Mouse (Mus musculus) midbrain, embryonic 13.5 days (tissue): ENCODE results near the gene Sdr42e1. TPM values are rescaled to one million over a fixed set of nuclear protein-coding genes. Genes with fewer than 3 reads are reported as not detected.
A peak's percentile ranks its signal among the peaks of the same experiment; 100 is the strongest.

Experiments
- ATAC-seq: fragments of 200-750 bp; cut with Nextera tagmentation; 2 replicates; pipeline ENCODE4 v1.8.0; 2017; ENCODE audit warnings: mild to moderate bottlenecking, moderate TSS enrichment, moderate library complexity
- H3K27ac ChIP-seq: fragments of 300-500 bp; sonication (generic); 2 replicates; pipeline ENCODE4 v1.5.1; 2015; ENCODE audit warnings: inconsistent platforms, mild to moderate bottlenecking, moderate library complexity
- H3K27me3 ChIP-seq: fragments of 300-500 bp; sonication (generic); 2 replicates; pipeline ENCODE4 v1.6.1; 2015; ENCODE audit warnings: mild to moderate bottlenecking, inconsistent platforms
- H3K36me3 ChIP-seq: fragments of 300-500 bp; sonication (generic); 2 replicates; pipeline ENCODE4 v1.6.1; 2015; ENCODE audit warnings: mild to moderate bottlenecking, inconsistent platforms
- H3K4me1 ChIP-seq: fragments of 300-500 bp; sonication (generic); replicated peaks from 2 replicates; pipeline ENCODE4 v1.6.1; 2015; ENCODE audit warnings: inconsistent platforms
- H3K4me2 ChIP-seq: fragments of 300-500 bp; sonication (generic); replicated peaks from 2 replicates; pipeline ENCODE4 v1.6.1; 2015; ENCODE audit warnings: moderate library complexity, mild to moderate bottlenecking, inconsistent platforms
- H3K4me3 ChIP-seq: fragments of 300-500 bp; sonication (generic); replicated peaks from 2 replicates; pipeline ENCODE4 v1.5.1; 2015; ENCODE audit warnings: mild to moderate bottlenecking, inconsistent platforms
- H3K9ac ChIP-seq: fragments of 300-500 bp; sonication (generic); replicated peaks from 2 replicates; pipeline ENCODE4 v1.6.1; 2015; ENCODE audit warnings: mild to moderate bottlenecking, inconsistent platforms
- H3K9me3 ChIP-seq: fragments of 300-500 bp; sonication (generic); 2 replicates; pipeline ENCODE4 v1.6.1; 2016; ENCODE audit warnings: mild to moderate bottlenecking, inconsistent platforms
- WGBS: fragments of 180-500 bp; shearing (Covaris S2); methylation state at CpG from one replicate; pipeline ENCODE4 v1.1.7; 2015; 5-methylcytosine and 5-hydroxymethylcytosine counted together
- polyA plus RNA-seq: library from polyadenylated mRNA; unstranded; fragments of >200 nt; fragmentation: Nextera tagmentation; extraction: Ambion mirVana; gene quantifications from 2 replicates; pipeline ENCODE4 v1.2.1, GENCODE M21; 2015

The Sdr42e1 gene
- polyA plus RNA-seq, 1 experiment from 2014 or later: 0.78 TPM

- 76% methylated on average over 7 of the region's 7 CpGs for WGBS
- Histone ChIP-seq H3K4me1 (peaks cover 14% of the 10 kb centered on the region), H3K4me3 (no peak overlapping the region), H3K27ac (no peak overlapping the region), H3K9me3 (no peaks in the 10 kb centered on the region), H3K4me2 (no peak overlapping the region), H3K9ac (no peak overlapping the region), H3K27me3 (no peaks in the 10 kb centered on the region), H3K36me3 (no peaks in the 10 kb centered on the region)
- no peak for ATAC-seq
Measured at GRCm38 (mm10) chr8:117658990-117659389, 14.5 kb downstream of the Sdr42e1 start.

GRCm38 (mm10) chr8:117652318-117652717 is 21.2 kb downstream of the Sdr42e1 start:
- 0 out of 2 replicates have a peak, but pooled peaks have one; percentile 24 for ATAC-seq
- H3K4me2 ChIP-seq: no peak overlapping the region
- H3K9me3 ChIP-seq: no peaks in the 10 kb centered on the region
- no peak overlapping the region for H3K9ac ChIP-seq
- no peaks in the 10 kb centered on the region for H3K4me1 ChIP-seq
- 96% methylated on average over 1 of the region's 1 CpGs for WGBS
- H3K27me3 ChIP-seq: no peaks in the 10 kb centered on the region
- no peaks in the 10 kb centered on the region for H3K36me3 ChIP-seq
- H3K4me3 ChIP-seq: no peak overlapping the region
- no peak overlapping the region for H3K27ac ChIP-seq

- Histone ChIP-seq H3K4me3 (no peak overlapping the region), H3K4me1 (no peaks in the 10 kb centered on the region), H3K27me3 (no peaks in the 10 kb centered on the region), H3K9ac (no peak overlapping the region), H3K4me2 (no peak overlapping the region), H3K36me3 (no peaks in the 10 kb centered on the region), H3K9me3 (no peaks in the 10 kb centered on the region), H3K27ac (no peak overlapping the region)
- WGBS: 77% methylated on average over 5 of the region's 5 CpGs
- ATAC-seq: no peak
Measured at GRCm38 (mm10) chr8:117646440-117646839, 27.0 kb downstream of the Sdr42e1 start.

- Histone ChIP-seq H3K27me3 (no peaks in the 10 kb centered on the region), H3K4me2 (no peak overlapping the region), H3K27ac (no peak overlapping the region), H3K4me3 (no peak overlapping the region), H3K9me3 (no peaks in the 10 kb centered on the region), H3K4me1 (no peaks in the 10 kb centered on the region), H3K36me3 (no peaks in the 10 kb centered on the region), H3K9ac (no peak overlapping the region)
- ATAC-seq: no peak
- WGBS: 50% methylated on average over 2 of the region's 2 CpGs
Measured at GRCm38 (mm10) chr8:117646020-117646419, 27.5 kb downstream of the Sdr42e1 start.

- no peak overlapping the region for H3K27ac ChIP-seq
- no peak overlapping the region for H3K9ac ChIP-seq
- H3K4me3 ChIP-seq: no peak overlapping the region
- H3K4me1 ChIP-seq: no peaks in the 10 kb centered on the region
- no peaks in the 10 kb centered on the region for H3K9me3 ChIP-seq
- H3K4me2 ChIP-seq: no peak overlapping the region
- no peaks in the 10 kb centered on the region for H3K36me3 ChIP-seq
- H3K27me3 ChIP-seq: no peaks in the 10 kb centered on the region
- ATAC-seq: no peak
- WGBS: 77% methylated on average over 5 of the region's 5 CpGs
Measured at GRCm38 (mm10) chr8:117645486-117645885, 28.0 kb downstream of the Sdr42e1 start.

- Histone ChIP-seq H3K36me3 (no peaks in the 10 kb centered on the region), H3K9ac (no peak overlapping the region), H3K4me1 (no peaks in the 10 kb centered on the region), H3K27me3 (no peaks in the 10 kb centered on the region), H3K27ac (no peak overlapping the region), H3K9me3 (0 out of 2 replicates have a peak, but pooled peaks cover 5% of the 10 kb centered on the region), H3K4me2 (no peak overlapping the region), H3K4me3 (no peak overlapping the region)
- WGBS: 95% methylated on average over 9 of the region's 9 CpGs
- no peak for ATAC-seq
Measured at GRCm38 (mm10) chr8:117639631-117640030, 33.9 kb downstream of the Sdr42e1 start.

- ATAC-seq: no peak
- Histone ChIP-seq H3K27ac (no peak overlapping the region), H3K9ac (no peak overlapping the region), H3K9me3 (0 out of 2 replicates have a peak, but pooled peaks cover 5% of the 10 kb centered on the region), H3K4me3 (no peak overlapping the region), H3K4me1 (no peaks in the 10 kb centered on the region), H3K27me3 (no peaks in the 10 kb centered on the region), H3K36me3 (no peaks in the 10 kb centered on the region), H3K4me2 (no peak overlapping the region)
- WGBS: 64% methylated on average over 3 of the region's 3 CpGs
Measured at GRCm38 (mm10) chr8:117637462-117637861, 36.0 kb downstream of the Sdr42e1 start.

- Histone ChIP-seq H3K4me2 (no peak overlapping the region), H3K27me3 (no peaks in the 10 kb centered on the region), H3K4me3 (no peak overlapping the region), H3K9me3 (no peaks in the 10 kb centered on the region), H3K4me1 (no peaks in the 10 kb centered on the region), H3K9ac (no peak overlapping the region), H3K27ac (no peak overlapping the region), H3K36me3 (no peaks in the 10 kb centered on the region)
- WGBS: 92% methylated on average over 7 of the region's 7 CpGs
- ATAC-seq: no peak
Measured at GRCm38 (mm10) chr8:117634406-117634805, 39.1 kb downstream of the Sdr42e1 start.

GRCm38 (mm10) chr8:117632532-117632931 is 41.0 kb downstream of the Sdr42e1 start:
- Histone ChIP-seq H3K27me3 (no peaks in the 10 kb centered on the region), H3K9ac (no peak overlapping the region), H3K36me3 (no peaks in the 10 kb centered on the region), H3K27ac (no peak overlapping the region), H3K4me3 (no peak overlapping the region), H3K4me1 (no peaks in the 10 kb centered on the region), H3K4me2 (no peak overlapping the region), H3K9me3 (no peaks in the 10 kb centered on the region)
- ATAC-seq: no peak
- WGBS: 85% methylated on average over 5 of the region's 5 CpGs

- no peaks in the 10 kb centered on the region for H3K4me1 ChIP-seq
- H3K4me2 ChIP-seq: no peak overlapping the region
- H3K36me3 ChIP-seq: no peaks in the 10 kb centered on the region
- WGBS: 77% methylated on average over 9 of the region's 9 CpGs
- H3K9me3 ChIP-seq: no peaks in the 10 kb centered on the region; the same call in 1 of the 2 replicates
- H3K9ac ChIP-seq: no peak overlapping the region
- H3K27ac ChIP-seq: no peak overlapping the region
- no peak for ATAC-seq
- H3K4me3 ChIP-seq: no peak overlapping the region
- H3K27me3 ChIP-seq: no peaks in the 10 kb centered on the region
Measured at GRCm38 (mm10) chr8:117627096-117627495, 46.4 kb downstream of the Sdr42e1 start.

GRCm38 (mm10) chr8:117626040-117626838 is 47.2 kb downstream of the Sdr42e1 start:
- Histone ChIP-seq H3K27me3 (no peaks in the 10 kb centered on the region), H3K9ac (no peak overlapping the region), H3K4me2 (no peak overlapping the region), H3K9me3 (peaks cover 3% of the 10 kb centered on the region; the same call in 1 of the 2 replicates), H3K4me1 (no peaks in the 10 kb centered on the region), H3K36me3 (no peaks in the 10 kb centered on the region), H3K27ac (no peak overlapping the region), H3K4me3 (no peak overlapping the region)
- ATAC-seq: peak; percentile 58
- 72% methylated on average over 14 of the region's 14 CpGs for WGBS

- 88% methylated on average over 12 of the region's 12 CpGs for WGBS
- no peak for ATAC-seq
Measured at GRCm38 (mm10) chr8:117612861-117613260, 60.6 kb downstream of the Sdr42e1 start.

More at GRCm38 (mm10) chr8:117612861-117613260, 60.6 kb downstream of the Sdr42e1 start:
- Histone ChIP-seq H3K4me3 (no peak overlapping the region), H3K27ac (no peak overlapping the region), H3K4me1 (0 out of 2 replicates have a peak, but pooled peaks cover 3% of the 10 kb centered on the region), H3K36me3 (no peaks in the 10 kb centered on the region), H3K27me3 (no peaks in the 10 kb centered on the region), H3K9me3 (peaks cover 8% of the 10 kb centered on the region; the same call in 1 of the 2 replicates), H3K9ac (no peak overlapping the region), H3K4me2 (no peak overlapping the region)
